Mouse (Mus musculus): ENCODE results near the gene Sptbn4. TPM values are rescaled to one million over a fixed set of nuclear protein-coding genes. Genes with fewer than 3 reads are reported as not detected.
"Not testable (repeated sequence)": the region's sequence is repeated elsewhere in the genome, so short reads cannot be mapped to it uniquely, and the experiment has no call there.

Sptbn4 gene
- 0.09 and 0.37 TPM in 2 replicates for total RNA-seq (2014; fragmentation: Nextera tagmentation)
- total RNA-seq (2017), result 0.15 TPM in 1 of 2 replicates, not detected in the other

DNA sequence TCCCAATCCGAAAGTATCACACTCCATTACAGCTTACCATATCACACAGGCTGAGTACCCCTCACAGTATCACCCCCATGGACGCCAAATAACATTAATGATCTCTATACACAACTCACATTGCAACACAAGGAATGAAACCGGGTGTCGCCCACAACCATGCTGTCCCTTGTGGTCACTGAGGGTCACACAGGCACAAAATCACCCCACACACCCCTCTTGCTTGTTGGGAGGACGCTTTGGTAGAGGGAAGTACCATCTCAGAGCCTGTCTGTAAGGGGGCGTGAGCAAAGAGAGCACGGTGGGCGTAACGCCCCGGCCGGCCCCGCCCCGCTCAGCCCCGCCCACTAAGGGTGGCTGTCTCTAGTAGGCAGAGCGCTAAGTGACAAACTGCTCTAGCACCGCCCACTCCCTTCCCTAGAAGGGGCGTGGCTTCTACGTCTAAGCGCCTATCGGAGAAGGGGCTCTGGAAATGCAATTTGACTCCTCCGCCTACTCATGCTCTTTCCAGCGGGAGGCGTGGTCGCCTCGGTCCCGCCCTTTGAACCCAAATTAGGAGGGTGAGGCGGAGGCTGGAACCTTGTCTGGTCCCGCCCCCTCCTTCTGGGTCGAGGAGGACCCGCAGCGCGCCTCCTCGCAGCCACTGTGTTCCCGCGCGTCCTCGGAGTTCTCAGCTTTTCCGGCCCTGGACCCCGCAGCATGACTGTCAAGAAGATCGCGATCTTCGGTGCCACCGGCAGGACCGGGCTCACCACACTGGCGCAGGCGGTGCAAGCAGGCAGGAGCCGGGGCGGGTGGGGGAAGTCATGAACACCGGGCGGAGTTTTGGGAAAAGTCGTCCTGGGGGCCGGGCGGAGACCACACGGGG is at the start of gene Sptbn4, which contains the start of gene Blvrb:
Sptbn4 (minus strand) TSS at position 268 of the 868 bp plus-strand sequence.
Blvrb (plus strand) TSS at position 560 of the 868 bp plus-strand sequence.
- ATAC-seq (replicated peaks; ENCODE audit: low FRiP score, low TSS enrichment, poor library complexity, severe bottlenecking), result peak; percentile 83

DNA sequence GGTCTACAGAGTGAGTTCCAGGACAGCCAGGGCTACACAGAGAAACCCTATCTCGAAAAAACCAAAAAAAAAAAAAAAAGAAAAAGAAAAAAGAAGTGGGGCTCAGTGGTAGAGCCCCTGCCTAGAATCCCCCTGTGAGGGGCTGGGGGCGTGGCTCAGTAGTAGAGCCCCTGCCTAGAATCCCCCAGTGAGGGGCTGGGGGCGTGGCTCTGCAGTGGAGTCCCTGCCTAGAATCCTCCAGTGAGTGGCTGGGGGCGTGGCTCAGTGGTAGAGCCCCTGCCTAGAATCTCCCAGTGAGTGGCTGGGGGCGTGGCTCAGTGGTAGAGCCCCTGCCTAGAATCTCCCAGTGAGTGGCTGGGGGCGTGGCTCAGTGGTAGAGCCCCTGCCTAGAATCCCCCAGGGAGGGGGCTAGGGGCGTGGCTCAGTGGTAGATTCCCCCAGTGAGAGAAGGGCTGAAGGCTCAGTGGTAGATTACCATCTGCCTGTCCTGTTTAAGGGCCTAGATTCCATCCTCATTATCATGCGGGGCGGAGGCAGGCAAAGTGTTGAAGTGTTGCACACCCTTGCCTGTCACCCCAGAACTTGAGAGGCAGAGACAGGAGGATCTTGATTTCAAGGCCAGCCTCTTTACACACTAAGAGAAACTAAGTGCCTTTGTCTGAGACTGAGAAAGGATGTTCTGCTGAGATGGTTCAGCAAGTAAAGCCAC is 47.3 kb upstream of the Sptbn4 start:
- ATAC-seq (replicated peaks; ENCODE audit: low FRiP score, low TSS enrichment, poor library complexity, severe bottlenecking), result not testable (repeated sequence)

DNA sequence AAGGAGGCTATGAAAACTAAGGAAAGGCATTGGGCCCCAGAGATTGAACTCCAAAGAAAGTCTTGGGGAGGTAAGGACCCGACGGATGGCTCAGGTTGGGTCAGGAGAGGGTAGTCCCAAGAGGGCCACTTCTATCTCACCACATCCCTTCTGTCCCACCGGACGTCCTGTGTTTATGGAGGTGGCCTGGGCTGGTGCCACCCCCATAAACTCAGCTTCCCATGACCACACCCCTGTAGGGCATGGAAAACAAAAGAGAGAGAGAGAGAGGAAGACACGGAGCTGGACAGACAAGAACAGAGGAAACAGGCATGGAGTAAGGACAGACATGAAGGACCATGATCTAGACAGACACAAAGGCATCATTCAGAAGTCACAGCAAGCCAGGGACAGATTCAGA is 46.0 kb upstream of the Sptbn4 start:
- no peak for ATAC-seq (replicated peaks; ENCODE audit: low FRiP score, low TSS enrichment, poor library complexity, severe bottlenecking)

DNA sequence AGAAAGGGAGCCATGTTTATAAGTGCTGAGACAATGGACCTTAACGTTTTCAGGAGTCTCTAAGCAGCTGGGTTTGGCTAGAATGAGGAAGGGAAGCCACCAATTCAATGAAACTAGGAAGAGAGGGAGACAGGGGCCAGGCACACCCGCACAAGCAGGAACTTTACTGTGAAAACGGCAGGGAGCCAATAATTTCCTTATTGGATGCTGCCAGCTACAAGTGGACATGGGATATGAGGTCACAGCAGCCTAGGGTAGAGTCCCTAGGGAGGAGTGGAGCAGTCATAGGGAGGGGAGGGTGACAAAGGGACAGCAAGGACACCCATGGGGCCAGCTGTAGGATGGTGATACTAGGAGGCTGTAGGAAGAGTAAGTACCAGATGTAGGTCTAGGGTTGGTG is 45.5 kb upstream of the Sptbn4 start:
- ATAC-seq (replicated peaks; ENCODE audit: low FRiP score, low TSS enrichment, poor library complexity, severe bottlenecking), result no peak

DNA sequence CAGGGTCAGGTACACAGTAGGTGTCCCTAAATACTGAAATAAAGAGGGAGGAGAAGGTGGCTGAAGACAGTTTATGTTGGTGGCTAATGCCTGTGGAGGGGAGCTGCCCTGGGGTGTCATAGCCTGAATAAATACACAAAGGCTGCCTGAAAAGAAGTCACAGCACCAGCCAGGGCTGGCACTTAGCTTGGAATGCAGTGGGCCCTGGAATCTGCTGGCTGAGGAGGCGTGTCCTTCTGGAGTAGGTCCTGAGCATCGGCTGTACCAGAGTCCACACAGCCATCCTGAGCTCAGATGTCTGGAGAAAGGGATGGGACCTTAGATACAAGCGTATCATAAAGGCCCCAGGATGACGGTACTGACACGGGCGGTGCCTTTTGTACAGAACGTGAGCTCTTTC is 44.4 kb upstream of the Sptbn4 start:
- ATAC-seq (replicated peaks; ENCODE audit: low FRiP score, low TSS enrichment, poor library complexity, severe bottlenecking), result no peak

DNA sequence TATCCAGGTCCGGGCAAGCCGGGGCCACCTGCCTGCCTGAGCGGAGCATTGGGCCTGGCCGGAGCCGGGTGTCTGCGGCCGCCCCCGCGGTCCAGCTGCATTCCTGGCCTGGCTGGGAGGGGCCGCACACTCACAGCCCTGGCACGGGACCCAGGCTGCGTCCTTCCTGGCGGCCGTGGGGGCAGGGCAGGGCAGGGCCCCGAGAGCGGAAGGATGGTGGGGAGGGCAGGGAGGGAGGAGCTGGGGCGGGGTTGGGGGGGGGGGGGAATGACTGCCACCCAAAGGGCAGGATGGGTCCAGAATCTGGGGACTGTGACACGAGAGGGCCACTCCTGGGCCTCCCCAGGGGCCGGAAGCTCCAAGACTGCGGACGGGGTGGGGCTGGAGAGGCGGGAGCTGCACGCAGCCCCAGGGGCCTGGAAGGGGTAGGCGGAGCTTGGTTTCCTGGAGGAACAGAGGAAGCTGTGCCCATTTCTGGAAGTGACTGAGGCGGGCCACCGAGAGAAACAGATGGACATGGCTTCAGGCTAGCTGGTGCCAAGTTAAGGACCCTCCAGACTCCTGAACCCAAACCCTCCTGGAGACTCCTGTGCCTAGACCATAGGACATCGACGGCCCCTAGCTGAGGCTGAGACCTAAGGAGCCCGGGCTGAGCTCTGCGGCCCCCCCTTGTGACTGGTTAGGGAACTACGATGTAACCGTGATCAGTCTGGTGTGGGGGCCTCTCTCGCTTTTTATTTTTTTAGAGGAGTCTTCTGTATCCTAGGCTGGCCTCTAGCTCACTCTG is 43.2 kb upstream of the Sptbn4 start:
- peak; percentile 74 for ATAC-seq (replicated peaks; ENCODE audit: low FRiP score, low TSS enrichment, poor library complexity, severe bottlenecking)

DNA sequence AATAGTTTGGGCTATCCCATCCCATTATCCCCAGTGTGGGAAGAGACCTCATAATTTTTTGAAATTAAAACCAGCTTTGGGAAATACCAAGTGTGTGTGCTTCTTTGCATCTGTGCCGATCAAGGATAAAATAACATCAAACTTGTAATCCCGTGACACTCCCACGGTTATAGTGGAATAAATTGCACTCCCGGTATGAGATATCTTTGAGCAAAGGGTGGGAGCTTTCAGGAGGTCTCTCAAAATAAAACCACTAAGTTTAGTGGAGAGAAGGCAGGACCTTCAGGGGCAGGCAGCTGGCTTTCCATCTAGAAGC is 42.7 kb upstream of the Sptbn4 start:
- ATAC-seq (replicated peaks; ENCODE audit: low FRiP score, low TSS enrichment, poor library complexity, severe bottlenecking), result no peak

DNA sequence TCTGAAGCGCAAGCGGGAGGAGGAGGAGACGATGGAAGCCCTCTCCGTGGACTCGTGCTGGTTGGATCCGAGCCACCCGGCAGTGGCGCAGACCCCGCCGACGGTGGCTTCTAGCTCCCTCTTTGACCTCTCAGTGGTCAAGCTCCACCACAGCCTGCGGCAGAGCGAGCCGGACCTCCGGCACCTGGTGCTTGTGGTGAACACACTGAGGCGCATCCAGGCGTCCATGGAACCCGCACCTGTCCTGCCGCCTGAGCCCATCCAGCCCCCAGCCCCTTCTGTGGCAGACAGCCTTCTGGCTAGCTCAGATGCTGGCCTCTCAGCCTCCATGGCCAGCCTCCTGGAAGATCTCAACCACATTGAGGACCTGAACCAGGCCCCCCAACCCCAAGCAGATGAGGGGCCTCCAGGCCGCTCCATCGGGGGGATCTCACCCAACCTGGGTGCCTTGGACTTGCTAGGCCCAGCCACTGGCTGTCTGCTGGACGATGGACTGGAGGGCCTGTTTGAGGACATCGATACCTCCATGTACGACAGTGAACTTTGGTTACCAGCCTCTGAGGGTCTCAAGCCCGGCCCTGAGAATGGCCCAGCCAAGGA is 41.9 kb upstream of the Sptbn4 start:
- no peak for ATAC-seq (replicated peaks; ENCODE audit: low FRiP score, low TSS enrichment, poor library complexity, severe bottlenecking)

DNA sequence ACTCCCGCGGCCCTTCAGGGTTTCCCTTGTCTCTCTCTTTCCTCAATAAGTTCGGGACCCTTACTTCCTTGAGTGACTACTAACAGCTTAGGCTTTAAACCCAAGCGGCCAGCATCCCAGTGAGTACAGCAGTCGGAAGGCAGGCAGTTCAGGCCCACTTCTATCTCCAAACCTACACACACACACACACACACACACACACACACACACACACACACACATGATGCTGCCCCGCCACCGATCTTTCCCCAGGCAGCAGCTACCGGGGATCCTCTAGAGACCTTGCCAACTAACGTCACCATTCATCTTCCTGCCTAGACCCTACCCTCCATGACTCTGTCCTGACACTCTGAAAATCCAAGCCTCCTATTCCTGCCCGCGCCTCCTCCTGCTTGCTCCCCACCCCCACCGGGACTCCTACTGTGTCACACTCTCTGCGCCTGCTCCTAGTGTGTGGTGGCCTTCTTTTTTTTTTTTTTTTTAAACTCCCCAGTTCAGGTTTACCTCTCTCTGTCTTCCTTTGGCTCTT is 40.3 kb upstream of the Sptbn4 start:
- ATAC-seq (replicated peaks; ENCODE audit: low FRiP score, low TSS enrichment, poor library complexity, severe bottlenecking), result no peak

DNA sequence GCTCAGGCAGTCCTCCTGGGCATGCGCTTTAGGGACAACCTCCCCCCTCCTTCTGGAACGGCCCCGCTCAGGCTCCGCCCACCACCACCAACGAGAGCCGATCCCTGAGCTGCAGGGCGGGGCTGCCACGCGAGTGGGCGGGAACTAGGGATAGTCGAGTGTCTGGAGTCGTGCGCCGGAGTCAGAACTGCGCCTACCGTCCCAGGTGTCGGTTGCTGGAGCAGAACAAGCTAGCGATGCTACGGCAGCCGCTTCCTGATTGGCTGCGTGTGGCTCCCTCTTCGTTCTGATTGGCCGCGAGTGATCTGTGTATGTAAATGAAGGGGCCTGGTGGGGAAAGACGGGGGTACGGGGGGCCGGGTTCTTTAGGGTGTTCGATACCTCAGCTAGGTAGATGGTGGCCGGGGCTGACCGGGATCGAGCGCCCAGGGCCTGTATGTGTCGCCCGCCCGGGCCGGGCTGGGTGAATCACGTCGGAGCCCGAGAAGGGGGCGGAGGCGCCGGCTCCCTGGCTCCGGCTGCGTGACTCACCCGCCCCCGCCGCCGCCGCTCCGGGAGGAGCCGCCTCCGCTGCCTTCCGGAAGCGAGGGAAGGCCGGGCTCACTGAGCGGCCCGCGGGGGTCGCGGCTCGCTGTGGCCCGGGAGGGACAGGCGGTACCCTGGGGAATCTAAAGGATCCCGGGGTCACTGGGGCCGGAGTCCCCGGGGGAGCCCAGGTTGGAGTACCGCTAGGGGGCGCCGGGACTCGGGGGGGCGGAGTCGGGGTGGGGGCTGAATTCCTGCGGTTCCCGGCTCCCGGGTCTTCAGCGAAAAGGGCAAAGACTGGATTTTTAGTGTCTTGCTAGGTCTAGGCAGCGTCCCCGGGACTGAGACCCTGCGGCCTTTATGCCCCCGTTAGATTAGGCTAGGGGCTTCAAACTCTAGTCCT is 39.5 kb upstream of the Sptbn4 start, which contains the start of gene Sertad1:
Sertad1 (plus strand) TSS at position 141 of the 928 bp plus-strand sequence.
- peak; percentile 82 for ATAC-seq (replicated peaks; ENCODE audit: low FRiP score, low TSS enrichment, poor library complexity, severe bottlenecking)

DNA sequence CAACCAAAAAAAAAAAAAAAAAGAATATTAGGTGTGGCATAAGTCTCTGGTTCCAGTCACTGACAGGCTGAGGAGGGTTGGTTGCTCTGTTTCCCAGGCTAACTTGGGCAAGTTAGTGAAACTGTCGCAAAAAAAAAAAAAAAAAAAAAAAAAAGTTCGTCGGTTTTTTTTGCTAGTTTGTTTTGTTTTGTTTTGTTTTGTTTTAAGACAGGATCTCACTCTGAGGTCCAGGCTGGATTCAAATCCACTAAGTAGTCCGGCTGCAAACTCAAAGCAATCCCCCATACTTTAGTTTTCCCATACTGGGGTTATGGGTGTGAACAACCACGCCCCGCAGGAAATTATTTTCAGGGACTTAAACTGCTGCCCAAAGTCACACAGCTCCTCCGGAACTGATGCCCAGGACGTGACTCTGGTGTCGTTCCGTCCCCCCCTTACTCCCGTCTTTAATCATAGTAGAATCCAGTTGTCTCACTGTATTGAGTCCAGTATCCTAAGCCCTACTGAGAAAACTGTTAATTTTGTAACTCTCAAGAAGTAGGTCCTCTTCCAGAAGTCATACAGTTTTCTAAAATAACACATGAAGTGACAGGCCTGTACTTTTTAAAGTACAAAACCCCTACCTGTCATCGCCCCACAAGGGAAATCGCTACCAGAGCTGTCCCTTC is 38.8 kb upstream of the Sptbn4 start:
- no peak for ATAC-seq (replicated peaks; ENCODE audit: low FRiP score, low TSS enrichment, poor library complexity, severe bottlenecking)

DNA sequence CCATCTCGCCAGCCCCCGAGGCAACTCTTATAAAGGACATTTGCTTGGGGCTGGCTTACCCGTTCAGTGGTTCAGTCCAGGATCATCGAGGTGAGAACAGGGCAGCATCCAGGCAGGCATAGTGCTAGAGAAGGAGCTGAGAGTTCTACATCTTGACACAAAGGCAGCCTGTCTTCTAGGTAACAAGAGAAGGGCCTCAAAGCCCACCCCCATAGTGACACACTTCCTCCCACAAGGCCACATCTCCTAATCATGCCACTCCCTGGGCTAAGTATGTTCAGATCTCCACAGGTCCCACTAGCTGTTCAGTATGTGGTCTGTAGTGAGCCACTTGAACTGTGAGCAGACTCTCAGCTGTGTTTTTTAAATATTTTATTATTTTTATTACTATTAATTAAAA is 36.4 kb upstream of the Sptbn4 start:
- no peak for ATAC-seq (replicated peaks; ENCODE audit: low FRiP score, low TSS enrichment, poor library complexity, severe bottlenecking)

DNA sequence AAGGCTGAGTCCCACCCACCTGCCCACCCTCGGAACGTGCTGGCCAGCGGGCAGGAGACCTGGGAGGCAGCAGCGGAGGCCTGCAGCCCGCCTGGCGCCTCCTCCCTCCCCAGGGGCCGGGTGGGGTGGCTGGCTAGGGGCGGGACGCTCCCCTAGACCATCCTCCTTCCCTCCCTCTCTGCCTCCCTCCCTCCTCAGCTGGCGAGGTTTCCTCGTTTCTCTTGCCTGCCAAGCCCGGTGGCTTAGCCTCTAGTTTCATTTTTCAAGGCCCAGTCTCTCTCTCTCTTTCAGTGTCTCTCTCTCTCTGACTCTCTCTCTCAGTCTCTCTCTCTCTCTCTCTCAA is 34.1 kb upstream of the Sptbn4 start:
- peak; percentile 98 for ATAC-seq (replicated peaks; ENCODE audit: low FRiP score, low TSS enrichment, poor library complexity, severe bottlenecking)

DNA sequence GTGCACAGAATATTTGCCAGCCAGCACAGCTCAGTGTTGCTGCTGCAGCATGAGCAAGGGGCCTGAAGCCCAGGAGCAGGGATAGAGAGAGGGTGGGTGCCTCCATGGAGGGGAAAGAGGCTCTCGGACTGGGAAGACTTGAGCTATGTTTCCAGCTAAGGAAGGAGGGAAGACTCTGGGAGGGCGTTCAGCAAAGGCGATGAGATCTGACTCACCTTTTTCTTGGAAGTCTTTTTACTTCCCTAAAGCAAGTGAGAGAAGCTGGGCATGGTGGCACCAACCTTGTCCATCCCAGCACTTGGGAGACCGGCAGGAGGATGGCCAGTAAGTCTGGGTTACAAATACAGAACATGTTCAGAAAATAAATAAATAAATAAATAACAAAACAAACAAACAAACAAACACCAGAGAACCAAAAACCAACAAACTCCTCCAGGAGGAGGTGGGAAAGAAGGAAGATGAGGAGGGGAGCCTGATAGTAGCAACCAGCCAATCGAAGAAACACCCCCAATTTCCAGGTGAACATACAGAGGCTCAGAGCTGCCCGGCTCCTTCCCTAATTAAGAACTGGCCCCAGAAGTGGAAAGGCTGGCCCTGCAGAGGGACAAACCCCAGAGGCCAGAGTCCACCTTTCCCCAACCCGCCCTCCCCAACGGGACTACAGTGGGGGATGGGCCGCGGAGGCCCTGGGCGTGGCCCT is 33.6 kb upstream of the Sptbn4 start:
- no peak for ATAC-seq (replicated peaks; ENCODE audit: low FRiP score, low TSS enrichment, poor library complexity, severe bottlenecking)

DNA sequence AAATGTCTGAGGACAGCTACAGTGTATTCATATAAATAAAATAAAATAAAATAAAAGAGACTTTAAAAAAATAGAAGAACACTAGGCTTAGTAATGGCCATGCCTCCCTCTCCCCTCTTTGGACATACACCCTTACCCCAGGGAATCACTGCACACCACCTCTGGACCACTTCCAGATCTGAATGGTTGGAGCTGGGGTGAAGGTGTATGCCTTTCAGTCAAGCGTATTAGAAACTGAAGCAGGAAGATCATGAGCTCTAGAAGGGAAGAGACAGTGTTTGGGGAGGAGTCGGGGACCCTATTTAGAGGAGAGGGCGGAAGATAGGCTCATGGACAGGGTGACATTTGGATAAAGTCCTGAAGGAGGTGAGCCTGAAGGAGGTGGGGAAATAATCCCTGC is 33.0 kb upstream of the Sptbn4 start:
- ATAC-seq (replicated peaks; ENCODE audit: low FRiP score, low TSS enrichment, poor library complexity, severe bottlenecking), result no peak

DNA sequence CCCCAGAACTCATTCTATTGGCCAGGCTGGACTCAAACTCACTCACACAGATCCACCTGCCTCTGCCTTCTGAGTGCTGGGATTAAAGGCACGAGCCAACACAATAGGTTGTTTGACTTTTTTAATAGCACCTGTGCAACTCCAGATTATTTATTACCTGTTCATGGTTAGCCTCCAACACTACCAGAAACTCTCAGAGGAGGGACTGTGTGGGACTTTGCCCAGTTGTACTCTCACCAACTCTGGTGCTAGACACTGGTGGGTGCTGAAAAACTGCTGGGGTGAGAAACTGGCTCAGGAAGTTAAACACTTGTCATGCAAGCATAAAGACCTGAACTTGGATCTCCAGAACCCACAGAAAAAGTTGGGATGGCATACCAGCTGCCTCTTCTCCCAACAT is 32.3 kb upstream of the Sptbn4 start:
- no peak for ATAC-seq (replicated peaks; ENCODE audit: low FRiP score, low TSS enrichment, poor library complexity, severe bottlenecking)

DNA sequence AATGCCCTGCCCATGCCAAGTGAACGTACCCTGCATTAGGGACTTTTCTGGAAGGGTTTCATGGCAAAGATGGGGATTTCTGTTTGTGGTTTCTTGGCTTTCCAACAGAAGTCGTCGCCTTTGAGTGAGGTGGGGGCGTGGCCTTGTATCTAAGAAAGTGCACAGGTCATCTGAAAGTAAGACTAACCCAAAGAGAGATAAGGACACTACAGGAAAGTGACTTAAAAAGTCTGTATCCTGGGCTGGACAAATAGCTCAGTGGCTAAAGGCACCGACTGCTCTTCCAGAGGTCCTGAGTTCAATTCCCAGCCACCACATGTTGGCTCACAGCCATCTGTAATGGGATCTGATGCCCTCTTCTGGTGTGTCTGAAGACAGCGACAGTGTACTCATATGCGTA is 31.1 kb upstream of the Sptbn4 start:
- no peak for ATAC-seq (replicated peaks; ENCODE audit: low FRiP score, low TSS enrichment, poor library complexity, severe bottlenecking)
